Mouse (Mus musculus): Measurements from ENCODE around the gene Gm8094. TPM values are rescaled to one million over a fixed set of nuclear protein-coding genes. Genes with fewer than 3 reads are reported as not detected.

The Gm8094 gene
- polyA plus RNA-seq (2012; rRNA removed), result not detected in 2 replicates

DNA sequence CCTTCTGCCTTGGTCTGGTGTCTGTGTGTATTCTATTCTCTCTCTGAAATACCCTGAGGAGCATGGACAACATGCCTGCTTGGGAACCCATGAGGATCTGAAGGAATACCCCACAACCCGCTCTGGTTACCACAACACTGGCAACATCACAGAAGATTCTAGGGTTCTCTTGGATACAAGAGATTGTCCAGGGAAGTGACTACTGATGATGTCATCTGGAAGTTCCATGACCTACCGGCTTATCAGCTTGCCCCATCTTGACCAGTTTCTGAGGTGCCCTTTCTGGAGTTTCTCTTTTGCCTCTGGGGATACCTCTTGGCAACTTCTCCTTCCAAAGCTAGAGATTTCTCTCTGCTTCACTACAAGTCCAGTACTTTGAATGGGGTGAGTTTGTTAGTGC is at the start of gene Gm8094:
Gene Gm8094 (minus strand): TSS at position 101 of the 400 bp plus-strand sequence.

DNA sequence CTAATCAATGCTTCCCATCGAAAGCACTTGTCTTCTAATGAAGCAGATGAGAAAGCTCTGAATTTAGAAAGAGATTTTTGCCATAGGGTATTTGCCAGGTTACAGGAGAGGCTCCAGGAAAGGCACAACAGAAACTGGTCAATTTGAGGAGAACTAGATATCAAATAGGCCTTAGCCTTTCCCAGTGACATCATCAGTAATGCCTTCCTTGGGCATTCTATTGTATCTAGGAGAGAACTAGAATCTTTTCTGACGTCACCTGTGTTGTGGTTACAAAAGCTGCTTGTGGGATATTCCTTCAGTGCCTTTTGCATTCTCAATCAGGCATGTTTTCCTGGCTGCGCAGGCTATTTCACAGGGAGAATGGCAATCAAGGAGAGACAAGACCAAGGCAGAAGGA is 23.9 kb upstream of the Gm8094 start, which contains the start of gene Gm8104:
Gene Gm8104 (plus strand): TSS at position 301 of the 400 bp plus-strand sequence.

Other genes starting within 250 kb of the Gm8094 start
- gene Gm21977, start 223.2 kb downstream of the Gm8094 start, polyA plus RNA-seq (2012; rRNA removed), result not detected in 2 replicates
- gene Gm8082, start 83.0 kb downstream of the Gm8094 start, polyA plus RNA-seq (2012; rRNA removed), result not detected in 2 replicates
- gene Gm10376, start 61.0 kb downstream of the Gm8094 start, polyA plus RNA-seq (2012; rRNA removed), result not detected in 2 replicates
- gene Gm8104, start 24.0 kb upstream of the Gm8094 start, polyA plus RNA-seq (2012; rRNA removed), result not detected in 2 replicates
- gene Gm7233, start 103.2 kb upstream of the Gm8094 start, polyA plus RNA-seq (2012; rRNA removed), result not detected in 2 replicates
- gene Gm8122, start 158.7 kb upstream of the Gm8094 start, polyA plus RNA-seq (2012; rRNA removed), result not detected in 2 replicates
- not detected in 2 replicates for gene Gm8126, start 182.0 kb upstream of the Gm8094 start, polyA plus RNA-seq (2012; rRNA removed)
- gene Gm9732, start 198.4 kb upstream of the Gm8094 start, polyA plus RNA-seq (2012; rRNA removed), result not detected in 2 replicates
- gene Gm8127, start 217.2 kb upstream of the Gm8094 start, polyA plus RNA-seq (2012; rRNA removed), result not detected in 2 replicates